Mouse (Mus musculus) kidney, adult 18-20 months (tissue): ENCODE results near the gene Pttg1ip.
A peak's percentile ranks its signal among the peaks of the same experiment; 100 is the strongest.

Experiments
- DNase-seq: peaks from one replicate; pipeline ENCODE4 v3.0.0; 2021

Pttg1ip gene

DNA sequence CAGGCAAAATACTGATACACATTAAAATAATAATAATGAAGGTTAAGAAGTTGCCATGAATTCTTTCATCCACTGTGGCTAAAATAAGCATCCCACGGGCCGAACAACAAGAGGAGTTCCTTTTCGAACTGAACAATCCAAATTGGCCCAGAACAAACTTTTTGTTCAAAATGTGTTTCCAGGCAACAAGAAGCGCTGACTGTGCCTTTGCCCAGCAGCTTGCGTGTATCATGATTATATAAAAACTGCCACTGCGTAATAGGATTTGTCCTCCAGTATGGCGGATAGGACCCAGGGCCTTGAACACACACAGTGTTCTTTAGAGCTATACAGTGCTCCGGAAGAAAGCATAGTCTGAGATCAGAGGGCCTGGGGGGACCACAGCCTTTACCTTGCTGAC lies 27.1 kb downstream of the Pttg1ip start:
- DNase-seq: no peak

DNA sequence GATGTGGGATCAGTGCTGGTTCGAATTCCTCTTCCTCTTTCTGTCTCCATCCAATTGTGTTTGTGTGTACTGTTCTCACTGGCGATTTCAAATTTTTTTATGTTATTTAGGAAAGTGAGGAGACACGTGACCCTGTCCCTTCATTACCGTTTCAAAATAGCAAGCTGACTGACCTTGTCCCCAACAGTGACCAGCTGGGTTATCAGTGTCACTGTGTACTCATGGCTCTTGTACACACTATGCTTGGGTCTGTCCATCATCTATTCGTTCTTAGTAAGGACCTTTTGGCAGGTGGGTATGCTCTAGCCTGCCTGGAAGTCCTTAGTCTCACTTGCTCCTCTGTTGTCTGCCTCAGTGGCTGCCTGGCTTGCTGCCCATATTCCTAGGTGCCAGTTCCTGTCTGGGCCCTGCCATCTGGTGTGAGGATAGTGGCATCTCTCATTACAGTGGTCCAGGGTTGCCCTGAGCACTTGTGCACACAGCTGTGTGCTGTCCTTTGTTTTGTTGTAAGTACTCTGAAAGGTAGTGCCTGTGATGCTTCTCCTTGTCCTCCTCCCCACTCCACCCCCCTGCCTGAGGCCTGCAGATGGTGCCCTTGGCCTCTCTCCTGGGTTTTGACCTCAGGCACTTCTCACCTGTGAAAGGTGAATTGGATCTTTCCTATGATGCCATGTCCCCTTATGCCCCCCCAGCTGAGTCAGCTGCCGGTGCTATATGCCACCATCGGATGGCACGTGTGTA lies 28.9 kb downstream of the Pttg1ip start:
- DNase-seq: no peak

DNA sequence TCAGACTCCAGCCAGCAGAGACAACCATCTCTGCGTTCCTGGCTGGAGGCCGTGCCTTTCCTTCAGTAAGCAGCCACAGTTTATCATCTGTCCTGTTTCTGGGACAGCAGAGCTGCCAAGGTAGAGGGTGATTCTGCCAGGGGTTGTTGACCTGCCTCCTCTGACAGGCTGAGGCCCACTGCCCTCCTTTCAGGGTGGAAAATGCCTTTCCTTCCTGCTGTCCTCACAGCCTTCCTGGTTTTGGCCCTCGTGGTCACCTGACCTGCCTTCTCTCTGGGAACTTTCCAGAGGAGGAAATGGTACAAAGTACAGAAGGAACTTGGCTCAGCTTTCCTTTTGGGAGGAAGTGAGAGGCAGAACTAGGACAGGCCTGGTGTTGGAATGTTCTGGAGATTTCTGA lies 31.9 kb downstream of the Pttg1ip start:
- DNase-seq: peak; percentile 81

DNA sequence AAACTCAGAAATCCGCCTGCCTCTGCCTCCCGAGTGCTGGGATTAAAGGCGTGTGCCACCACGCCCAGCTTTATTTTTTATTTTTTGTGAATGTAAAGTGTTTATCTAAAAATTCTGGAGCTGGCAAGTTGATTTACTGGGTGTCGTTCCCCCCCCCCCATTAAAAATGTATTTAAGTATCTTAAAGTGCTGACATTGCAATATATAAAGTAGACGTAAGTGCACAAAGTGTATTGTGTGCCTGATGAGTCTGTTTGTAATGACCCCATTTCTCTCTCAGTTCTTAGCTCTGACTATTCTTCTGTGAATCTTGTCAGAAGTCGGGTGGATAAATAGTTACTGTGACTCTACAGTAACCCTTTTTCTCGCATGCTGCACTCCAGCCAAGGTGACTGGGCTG lies 34.1 kb downstream of the Pttg1ip start:
- no peak for DNase-seq

DNA sequence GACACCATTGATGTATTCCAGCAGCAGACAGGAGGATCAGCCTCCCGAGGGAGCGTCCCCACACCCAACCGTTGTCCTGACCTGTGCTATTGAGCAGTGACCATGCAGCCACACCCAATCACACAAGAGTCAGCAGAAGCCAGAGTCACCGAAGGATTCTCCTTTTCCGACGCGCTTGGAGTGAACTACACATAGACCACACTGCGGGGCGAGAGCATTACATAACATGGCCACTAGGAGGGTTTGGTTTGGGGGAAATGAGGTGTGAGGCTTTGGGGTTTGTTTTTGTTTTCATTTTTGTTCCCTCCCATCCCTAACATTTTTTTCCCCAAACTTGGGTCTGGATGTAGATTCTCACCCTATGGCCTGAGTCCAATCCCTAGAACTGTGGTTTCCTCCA lies 34.6 kb downstream of the Pttg1ip start:
- DNase-seq: no peak

DNA sequence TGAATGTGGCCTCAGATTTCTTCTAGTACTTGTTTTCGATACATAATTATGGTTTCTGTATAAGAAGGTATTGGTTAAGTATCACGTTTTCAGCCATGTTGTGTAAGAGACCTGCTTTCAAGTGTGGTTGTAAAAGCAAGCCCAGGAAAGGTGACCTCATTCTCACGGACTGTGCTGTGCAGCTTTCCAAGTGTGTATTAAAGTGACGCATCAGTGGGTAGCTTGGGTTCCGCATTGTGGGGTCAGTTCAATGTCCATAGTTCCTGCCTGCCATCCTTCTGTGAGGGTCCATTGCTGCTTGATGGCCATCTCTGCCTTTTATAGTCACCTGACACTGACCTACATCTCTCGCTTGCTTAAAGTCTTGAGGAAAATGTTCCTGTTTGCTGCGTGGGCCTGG lies 35.4 kb downstream of the Pttg1ip start:
- no peak for DNase-seq

DNA sequence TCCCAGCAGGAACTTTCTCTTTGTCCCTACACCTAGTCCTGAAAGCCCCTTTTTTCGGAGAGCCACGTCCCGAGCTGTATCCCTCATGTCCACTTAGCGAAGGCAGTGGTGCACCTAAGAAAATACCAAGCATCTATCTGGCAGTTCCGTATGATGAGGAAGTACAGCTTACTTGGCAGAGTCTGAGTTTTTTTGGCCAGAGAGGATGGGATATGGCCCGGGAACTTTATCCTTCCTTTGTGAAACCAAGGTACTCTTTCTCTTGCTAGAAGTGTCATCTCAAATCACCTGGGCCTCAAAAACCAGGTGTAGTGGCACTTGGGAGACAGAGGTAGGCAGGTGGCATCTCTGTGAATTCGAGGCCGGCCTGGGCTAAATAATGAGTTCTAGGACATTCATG lies 40.0 kb downstream of the Pttg1ip start:
- DNase-seq: no peak

DNA sequence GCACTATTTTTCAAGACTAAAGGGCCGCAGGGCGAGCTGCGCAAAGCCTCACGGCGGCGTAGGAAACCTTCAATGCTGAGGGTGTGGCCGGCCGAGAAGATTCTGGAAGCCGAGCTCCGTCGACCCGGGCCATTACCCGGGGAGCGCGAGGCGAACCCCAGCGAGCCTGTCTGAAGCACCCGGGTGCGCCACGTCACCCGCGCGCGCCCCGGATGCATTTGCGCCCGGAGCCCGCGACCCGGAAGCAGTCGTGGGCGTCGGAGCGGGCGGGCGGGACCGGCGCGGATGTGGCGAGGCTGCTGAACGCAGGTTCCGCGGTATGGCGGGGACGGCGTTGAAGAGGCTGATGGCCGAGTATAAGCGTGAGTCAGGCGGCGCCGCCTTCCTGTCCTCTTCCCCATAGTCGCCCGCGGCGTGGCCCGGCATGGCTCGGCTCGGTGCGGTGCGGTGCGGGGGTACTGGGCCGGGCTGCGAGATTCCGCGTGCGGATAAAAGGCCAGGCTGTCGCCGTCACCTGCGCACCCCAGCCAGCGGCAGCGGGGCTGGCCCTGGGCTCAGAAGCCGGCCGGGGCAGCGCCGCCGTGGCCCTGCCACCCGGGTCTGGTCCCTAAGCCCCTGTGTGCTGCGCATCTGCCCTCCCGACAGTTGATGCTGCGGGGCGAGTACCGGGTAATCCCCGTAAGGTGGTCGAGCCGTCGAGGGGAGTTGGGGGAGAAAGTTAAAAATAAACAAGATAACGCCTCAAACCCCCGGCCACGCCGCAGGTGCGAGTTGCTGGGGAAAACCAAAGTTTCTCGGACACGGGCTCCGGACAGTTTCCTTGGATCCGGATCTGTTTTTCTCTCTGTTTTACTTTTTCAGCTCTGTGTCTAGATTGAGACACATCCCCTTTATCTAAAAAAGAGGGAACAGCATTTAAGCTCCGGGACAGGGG lies 40.8 kb downstream of the Pttg1ip start, which contains the start of gene Ube2g2:
Ube2g2 (plus strand) TSS at position 221 of the 934 bp plus-strand sequence.
- DNase-seq: peak; percentile 95

DNA sequence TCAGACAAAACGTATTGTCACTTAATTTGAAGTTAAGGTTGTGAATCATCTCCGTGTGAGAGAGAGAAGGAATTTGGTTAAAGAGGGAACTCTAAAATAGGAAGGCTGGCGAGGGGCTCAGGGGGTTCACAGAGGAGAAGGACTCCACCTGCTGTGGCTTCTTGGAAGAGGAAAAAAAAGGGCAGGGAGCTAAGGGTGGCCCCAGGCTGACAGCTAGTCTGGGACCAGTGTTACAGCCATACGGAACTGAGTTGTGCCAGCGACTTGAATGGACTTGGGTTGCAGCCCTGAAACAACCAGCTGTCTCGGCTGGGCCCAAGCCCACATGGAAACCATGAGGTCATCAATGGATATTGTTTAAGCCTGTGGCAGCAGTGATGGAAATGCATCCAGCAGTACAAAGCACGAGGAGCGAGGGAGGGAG lies 41.6 kb downstream of the Pttg1ip start:
- DNase-seq: no peak

DNA sequence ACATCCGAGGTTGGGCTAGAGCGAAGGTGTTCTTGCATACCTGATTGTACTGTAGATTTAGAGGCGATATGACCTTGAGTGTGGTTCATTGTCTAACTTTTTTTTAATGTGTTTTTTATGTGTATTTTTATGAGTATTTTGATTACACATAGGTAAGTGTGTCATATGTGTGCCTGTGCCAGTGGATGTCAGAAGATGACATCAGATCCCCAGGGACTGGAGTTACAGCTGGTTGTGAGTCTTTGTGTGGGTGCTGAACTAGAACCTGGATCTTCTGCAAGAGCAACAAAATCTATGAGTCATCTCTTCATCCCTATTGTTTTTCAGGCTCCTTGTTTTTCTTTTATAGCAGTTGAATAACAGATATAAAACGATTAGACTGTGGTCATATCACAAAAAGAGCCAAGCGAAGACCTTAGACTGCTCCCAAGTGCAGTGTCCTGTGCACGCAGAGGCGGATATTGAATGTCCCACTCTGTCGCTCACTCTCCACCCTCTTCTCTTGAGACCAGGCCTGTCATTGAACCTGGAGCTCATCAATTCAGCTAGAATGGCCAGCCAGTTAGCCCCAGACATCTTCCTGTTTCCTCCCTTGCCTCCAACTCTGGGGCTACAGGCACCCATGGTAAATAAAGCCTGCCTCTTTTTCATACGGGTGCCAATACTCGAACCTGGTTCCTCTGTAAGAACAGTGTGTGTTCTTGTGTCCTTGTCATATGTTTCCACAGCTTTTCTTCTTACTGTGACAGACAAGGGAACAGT lies 42.3 kb downstream of the Pttg1ip start:
- no peak for DNase-seq

DNA sequence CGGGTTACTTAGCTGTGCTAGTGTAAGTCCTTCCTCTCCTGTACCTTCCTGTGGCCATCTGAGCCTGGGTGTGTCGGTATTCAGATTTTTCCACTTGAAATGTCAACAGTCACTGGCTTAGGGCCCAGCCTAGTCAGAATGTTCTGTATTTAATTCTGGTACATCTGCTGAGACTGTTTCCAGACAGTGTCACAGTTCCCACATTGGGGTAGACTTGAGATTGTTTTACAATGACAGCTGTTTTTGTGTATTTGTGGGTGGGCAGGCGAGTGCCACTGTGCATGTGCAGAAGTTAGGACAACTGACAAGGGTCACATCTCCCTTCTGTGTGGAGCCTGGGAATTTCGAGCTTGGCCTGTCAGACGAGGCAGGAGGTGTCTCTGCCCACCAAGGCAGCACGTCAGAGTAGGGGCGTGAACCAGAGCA lies 43.1 kb downstream of the Pttg1ip start:
- no peak for DNase-seq

DNA sequence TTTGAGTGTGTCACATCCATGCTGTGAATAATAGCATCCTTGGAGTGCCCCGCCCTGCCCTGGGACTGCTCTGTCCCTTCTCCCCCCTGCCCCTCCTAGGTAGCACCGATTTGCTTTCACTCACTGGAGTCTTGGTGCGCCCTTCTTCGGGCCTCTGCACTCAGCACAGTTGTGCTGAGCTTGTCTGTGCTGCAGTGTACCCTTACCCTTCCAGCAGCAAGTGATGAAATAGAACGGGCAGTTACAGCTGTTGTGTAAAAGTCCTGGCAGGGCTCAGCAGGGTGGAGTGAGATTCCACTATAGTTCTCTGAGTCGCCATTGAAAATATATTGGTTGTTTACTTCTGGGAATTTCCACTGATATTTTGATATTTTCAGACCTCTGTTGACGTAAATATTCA lies 44.5 kb downstream of the Pttg1ip start:
- no peak for DNase-seq

DNA sequence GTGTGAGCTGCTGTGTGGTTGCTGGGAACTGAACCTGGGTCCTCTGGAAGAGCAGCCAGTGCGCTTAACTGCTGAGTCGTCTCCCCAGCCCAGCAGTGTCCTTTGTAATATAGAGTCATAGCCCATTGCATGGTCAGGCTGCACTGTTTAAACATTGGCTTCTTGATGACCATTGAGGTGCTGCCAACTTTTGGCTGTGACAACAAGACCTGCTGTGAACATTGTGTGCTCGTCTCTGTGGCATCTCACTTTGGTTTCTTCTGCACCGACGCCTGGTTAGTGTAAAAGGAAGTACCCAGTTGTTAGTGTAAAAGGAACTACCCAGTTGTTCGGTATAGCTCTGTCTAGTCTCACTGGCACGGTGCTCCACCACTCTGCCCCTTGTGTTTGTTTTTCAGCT lies 45.1 kb downstream of the Pttg1ip start:
- no peak for DNase-seq

DNA sequence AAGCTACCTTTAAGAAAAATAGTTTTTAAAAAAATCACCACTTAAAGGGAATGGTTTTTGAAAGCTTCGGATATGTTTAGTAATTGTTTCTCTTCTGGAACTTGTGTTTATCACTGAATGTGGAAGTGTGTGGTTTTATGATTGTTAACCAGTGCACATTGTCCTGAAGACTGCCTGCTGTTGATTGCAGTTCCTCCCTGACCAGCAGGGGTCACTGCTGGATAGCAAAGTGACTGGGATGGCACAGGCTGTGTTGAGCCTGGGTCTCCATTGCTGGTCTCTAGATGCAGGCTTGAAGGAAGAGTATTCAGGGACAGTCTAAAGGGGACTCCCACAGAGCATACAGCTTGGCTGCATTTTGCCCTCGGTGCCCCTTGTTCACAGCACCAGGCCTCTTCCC lies 46.0 kb downstream of the Pttg1ip start:
- DNase-seq: peak; percentile 87

DNA sequence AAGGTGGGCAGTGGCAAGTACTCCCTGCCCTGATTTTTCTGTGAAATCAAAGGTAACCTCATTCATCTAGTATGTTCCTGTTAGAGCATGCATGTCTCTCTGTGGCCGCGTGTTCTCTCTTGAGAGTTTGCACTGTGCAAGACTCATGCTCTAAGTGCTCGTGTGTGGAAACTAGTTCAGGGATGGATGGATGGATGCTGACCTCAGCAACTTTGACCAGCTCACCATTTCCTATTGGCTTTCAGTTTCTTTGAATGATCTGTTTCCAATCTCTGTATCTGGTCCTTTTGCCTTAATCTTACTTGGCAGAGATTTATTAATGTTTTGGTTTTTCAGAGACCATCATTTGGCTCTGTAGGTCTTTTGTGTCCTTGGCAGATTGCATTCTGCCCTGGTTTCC lies 47.6 kb downstream of the Pttg1ip start:
- DNase-seq: no peak

DNA sequence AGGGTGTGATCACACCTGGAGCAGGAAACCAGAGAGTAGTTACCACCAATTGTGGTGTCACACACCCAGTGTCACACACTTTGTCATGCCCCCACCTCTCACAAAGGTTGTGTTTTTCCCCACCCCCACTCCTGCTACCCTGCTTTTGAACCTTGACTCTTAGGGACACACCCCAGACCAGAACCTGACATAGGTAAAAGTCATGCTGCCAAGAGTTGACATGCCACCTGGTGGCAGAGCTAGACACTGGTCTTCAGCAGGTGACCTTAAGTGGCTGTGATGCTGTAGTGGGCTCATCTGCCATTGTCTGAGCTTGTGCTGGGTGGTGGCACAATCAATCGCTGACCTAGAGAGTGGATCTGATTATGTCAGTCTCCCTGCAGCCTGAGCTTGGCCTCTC lies 48.5 kb downstream of the Pttg1ip start:
- no peak for DNase-seq

DNA sequence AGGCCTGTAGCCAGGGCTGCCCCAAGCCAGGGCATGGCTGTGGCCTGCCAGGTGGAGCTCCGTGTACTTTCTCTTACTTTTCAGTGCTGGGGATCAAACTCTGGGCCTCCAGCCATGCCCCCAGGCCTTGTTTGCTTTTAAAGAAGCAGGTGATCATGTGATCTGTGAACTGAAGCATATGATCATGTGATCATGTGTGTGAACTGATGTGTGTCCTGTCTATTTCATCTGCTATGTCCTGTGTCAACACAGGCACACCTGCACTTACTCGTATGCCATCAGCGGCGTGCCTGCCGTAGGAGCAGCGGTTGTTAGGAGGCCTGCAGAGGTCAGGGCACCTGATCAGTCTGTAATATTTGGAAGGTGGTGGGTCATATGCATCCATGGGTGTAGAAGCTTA lies 52.5 kb downstream of the Pttg1ip start:
- no peak for DNase-seq

DNA sequence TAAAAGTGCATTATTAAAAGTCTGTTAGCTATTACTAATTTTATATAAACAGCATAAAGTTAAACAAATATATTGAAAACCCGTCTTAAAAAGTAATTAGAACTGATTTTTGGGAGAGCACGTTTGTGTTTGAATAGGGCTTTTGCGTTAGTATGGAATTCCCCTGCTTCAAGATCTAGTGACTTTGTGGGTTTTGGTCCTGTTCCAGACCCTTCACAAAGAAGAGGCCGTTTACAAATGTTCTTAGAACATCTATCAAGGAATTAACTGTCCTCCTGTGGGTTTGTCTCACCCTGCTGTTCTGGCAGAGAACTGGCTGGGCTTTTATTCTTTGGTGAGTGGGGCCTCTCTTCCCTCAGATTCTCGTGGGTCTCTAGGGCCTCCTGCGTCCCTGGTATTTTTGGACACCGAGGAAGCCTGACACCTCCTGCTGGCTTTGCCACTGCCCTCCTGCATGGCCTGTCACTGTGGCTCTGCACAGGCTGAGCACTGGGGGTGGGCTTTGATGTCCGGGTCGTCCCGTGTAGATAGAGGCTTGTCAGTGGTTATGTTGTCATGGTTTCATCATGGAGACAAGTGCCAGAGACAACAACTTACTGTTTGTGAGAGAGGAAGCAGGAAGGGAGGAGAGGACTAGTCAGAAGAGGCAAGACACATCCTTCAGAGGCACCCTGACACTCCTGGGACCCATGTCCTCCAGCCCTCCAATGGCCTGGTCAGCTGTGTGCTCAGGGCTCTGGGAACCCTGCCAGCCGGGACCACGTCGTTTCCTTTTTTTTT lies 53.1 kb downstream of the Pttg1ip start:
- no peak for DNase-seq

DNA sequence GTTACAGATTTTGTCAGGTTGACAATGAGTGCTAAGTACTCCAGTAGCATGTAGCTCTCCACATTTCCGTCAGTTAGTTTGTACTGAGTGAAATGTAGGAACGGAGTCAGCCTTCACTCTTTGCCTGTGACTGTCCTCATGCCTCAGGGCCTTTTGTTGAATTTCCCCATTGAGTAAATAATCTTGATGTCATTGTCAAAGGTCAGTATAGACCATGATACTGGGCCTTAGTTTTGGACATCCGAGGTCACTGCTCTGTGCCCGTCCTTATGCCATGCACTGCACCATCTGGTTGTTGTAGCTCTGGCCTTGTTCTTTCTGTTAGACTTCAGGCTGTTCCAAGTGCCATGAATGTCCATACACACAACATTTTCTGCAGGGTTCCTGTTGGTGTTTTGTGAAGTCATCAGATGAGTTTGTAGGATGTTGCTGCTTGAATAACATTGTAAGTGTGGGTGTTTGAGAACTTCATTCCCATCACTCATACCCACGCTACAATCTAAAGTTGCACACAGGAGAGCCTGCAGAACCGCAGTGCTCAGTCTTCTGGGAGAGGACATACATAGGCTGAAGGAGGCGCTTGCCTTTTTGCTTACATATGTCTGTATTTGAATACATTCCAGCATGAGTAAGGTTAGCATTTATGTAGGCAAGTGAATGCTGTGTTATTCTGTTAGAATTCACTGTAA lies 54.9 kb downstream of the Pttg1ip start:
- DNase-seq: no peak

DNA sequence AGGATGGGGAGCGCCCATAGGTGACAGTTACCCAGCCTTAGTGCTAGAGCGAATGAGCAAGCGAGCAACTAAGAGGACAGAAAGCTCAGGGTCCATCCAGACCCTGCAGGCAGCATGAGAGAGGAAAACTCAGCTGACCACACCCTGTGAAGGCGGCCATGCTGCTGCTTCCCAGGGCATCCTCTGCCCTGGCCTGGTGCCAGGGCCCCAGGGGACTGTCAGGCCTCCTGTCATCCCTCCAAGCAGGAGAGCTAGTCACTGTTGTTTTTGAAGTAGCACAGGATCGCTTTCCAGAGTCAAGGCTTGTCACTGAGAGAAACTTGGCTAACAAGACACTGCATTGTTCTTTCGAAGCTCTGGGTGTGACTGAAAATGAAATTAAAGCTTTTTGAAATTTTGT lies 57.4 kb downstream of the Pttg1ip start:
- DNase-seq: peak; percentile 42

DNA sequence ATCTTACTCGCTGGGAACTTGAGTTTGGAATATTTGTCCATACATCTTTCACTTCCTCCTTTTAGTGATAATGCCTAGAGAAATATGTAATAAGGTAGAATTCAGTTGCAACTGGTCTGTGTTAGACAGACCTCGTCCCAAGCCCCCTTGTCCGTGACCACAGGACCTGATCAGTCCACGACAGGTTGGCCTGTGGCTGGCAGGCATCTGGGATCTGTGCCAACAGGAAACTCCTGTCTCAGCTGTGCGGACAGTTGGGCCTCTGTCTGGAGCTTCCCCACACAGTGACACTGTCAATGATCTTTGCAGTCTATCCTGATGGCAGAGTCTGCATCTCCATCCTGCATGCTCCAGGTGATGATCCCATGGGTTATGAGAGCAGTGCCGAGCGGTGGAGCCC lies 61.6 kb downstream of the Pttg1ip start:
- DNase-seq: no peak

DNA sequence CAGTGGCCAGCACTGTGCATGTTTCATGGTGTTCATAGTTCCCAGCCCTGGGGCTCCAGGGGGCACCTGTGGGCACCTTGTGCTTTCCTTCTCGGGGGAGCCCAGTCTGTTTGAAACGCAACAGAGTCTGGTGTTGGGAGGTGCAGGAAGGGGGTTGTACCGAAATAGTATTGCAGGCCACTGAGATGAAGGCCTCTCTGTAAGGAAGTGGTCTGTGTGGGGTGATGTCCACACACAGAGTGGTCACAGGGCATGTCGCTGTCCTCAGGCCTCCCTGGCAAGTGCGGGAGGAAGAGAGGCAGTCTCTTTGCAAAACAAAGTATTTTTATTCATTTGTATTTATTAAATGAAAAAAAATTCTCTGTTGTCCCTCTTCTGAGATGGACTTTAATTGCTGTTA lies 64.1 kb downstream of the Pttg1ip start:
- DNase-seq: no peak
